Mouse (Mus musculus) olfactory bulb, adult 2 months (tissue): ENCODE results near the gene Aicda.

Source experiments
- CTCF ChIP-seq: fragments of 200-500 bp; IDR thresholded peaks from 2 replicates; pipeline ENCODE4 v1.5.1; 2012; ENCODE audit warnings: low read depth, mild to moderate bottlenecking, low read length, moderate library complexity; ENCODE audit not compliant: insufficient read depth
- POLR2A ChIP-seq: fragments of 200-500 bp; IDR thresholded peaks from 2 replicates; pipeline ENCODE4 v1.6.1; 2012; ENCODE audit warnings: mild to moderate bottlenecking, low read depth, low read length, moderate library complexity; ENCODE audit not compliant: insufficient read depth

GRCm38 (mm10) chr6:122592905-122593304 lies 39.3 kb downstream of the Aicda start:
- TF ChIP-seq CTCF (no peak), POLR2A (no peak)
